Mouse (Mus musculus) heart, embryonic 14.5 days (tissue): ENCODE measurements around the gene Hpdl. TPM values are rescaled to one million over a fixed set of nuclear protein-coding genes. Genes with fewer than 3 reads are reported as not detected.
"Not testable (repeated sequence)": the region's sequence is repeated elsewhere in the genome, so short reads cannot be mapped to it uniquely, and the experiment has no call there.

Experiments used
- ATAC-seq: fragments of 200-750 bp; cut with Nextera tagmentation; 2 replicates; pipeline ENCODE4 v1.8.0; 2017; ENCODE audit warnings: low read depth, moderate TSS enrichment; ENCODE audit not compliant: insufficient number of reproducible peaks, insufficient read depth, low FRiP score
- H3K27ac ChIP-seq, 2 experiments: fragments of 200-500 bp in 1 of 2; fragments of 300-500 bp in 1 of 2; sonication (generic) in 1 of 2; replicated peaks in 1 of 2; 2 replicates each; pipeline ENCODE4 v1.5.1; 2012 to 2014; ENCODE audit warnings: low read depth in 2 of 2, low read length in 2 of 2, control low read depth in 1 of 2, mild to moderate bottlenecking in 1 of 2, mixed read lengths in 1 of 2; ENCODE audit not compliant: control insufficient read depth in 1 of 2, insufficient read depth in 1 of 2
- H3K27me3 ChIP-seq: fragments of 300-500 bp; sonication (generic); 2 replicates; pipeline ENCODE4 v1.6.1; 2014; ENCODE audit warnings: mild to moderate bottlenecking, low read length, control low read depth; ENCODE audit not compliant: control insufficient read depth, insufficient read depth
- H3K36me3 ChIP-seq: fragments of 300-500 bp; sonication (generic); 2 replicates; pipeline ENCODE4 v1.6.1; 2014; ENCODE audit warnings: mild to moderate bottlenecking, control low read depth, low read length, mixed read lengths; ENCODE audit not compliant: control insufficient read depth, insufficient read depth
- H3K4me1 ChIP-seq, 2 experiments: fragments of 200-500 bp in 1 of 2; fragments of 300-500 bp in 1 of 2; sonication (generic) in 1 of 2; 2 replicates each; pipeline ENCODE4 v1.6.1; 2012 to 2014; ENCODE audit warnings: low read length in 2 of 2, control low read depth in 1 of 2, mixed read lengths in 1 of 2; ENCODE audit not compliant: control insufficient read depth in 2 of 2, insufficient read depth in 2 of 2
- H3K4me2 ChIP-seq: fragments of 300-500 bp; sonication (generic); 2 replicates; pipeline ENCODE4 v1.6.1; 2014; ENCODE audit warnings: mild to moderate bottlenecking, low read length
- H3K4me3 ChIP-seq, 2 experiments: fragments of 200-500 bp in 1 of 2; fragments of 300-500 bp in 1 of 2; sonication (generic) in 1 of 2; 2 replicates each; pipeline ENCODE4 v1.5.1; 2012 to 2014; ENCODE audit warnings: low read length in 2 of 2, mild to moderate bottlenecking in 2 of 2, control low read depth in 1 of 2, low read depth in 1 of 2, moderate library complexity in 1 of 2; ENCODE audit not compliant: control insufficient read depth in 1 of 2, insufficient read depth in 1 of 2
- H3K9ac ChIP-seq: fragments of 300-500 bp; sonication (generic); 2 replicates; pipeline ENCODE4 v1.6.1; 2014; ENCODE audit warnings: mild to moderate bottlenecking, low read length
- H3K9me3 ChIP-seq: fragments of 300-500 bp; sonication (generic); 2 replicates; pipeline ENCODE4 v1.6.1; 2016; ENCODE audit warnings: low read length, control low read depth; ENCODE audit not compliant: control insufficient read depth
- WGBS: fragments of 180-500 bp; shearing (Covaris S2); extraction: QIAGEN DNeasy Blood & Tissue Kit; methylation state at CpG from one replicate; pipeline ENCODE4 v1.1.7; 2014; 5-methylcytosine and 5-hydroxymethylcytosine counted together
- polyA plus RNA-seq: library from polyadenylated mRNA; unstranded; fragments of >200 nt; fragmentation: Nextera tagmentation; extraction: Ambion mirVana; gene quantifications from 2 replicates; pipeline ENCODE4 v1.2.1, GENCODE M21; 2014

Hpdl gene
- polyA plus RNA-seq, 1 experiment from 2014 or later = 0.43 TPM

- Histone ChIP-seq H3K4me1 (no peaks in the 10 kb centered on the region), H3K27me3 (peaks cover 10% of the 10 kb centered on the region), H3K9ac (no peak overlapping the region), H3K27ac (no peak overlapping the region), H3K9me3 (no peaks in the 10 kb centered on the region), H3K4me2 (no peak overlapping the region), H3K4me3 (no peak overlapping the region), H3K36me3 (no peaks in the 10 kb centered on the region)
- WGBS = 80% methylated on average over 6 of the region's 6 CpGs
- no peak for ATAC-seq
These were observed 19.3 kb upstream of the Hpdl start for GRCm38 (mm10) chr4:116840841-116841240.

GRCm38 (mm10) chr4:116840096-116840495 is 18.6 kb upstream of the Hpdl start:
- not testable (repeated sequence) for ATAC-seq, H3K36me3 ChIP-seq, H3K4me1 ChIP-seq, H3K9ac ChIP-seq, H3K27ac ChIP-seq, H3K9me3 ChIP-seq
- peak overlapping the region; percentile 24 to 31 for H3K4me3 ChIP-seq
- H3K27me3 ChIP-seq = peaks cover 10% of the 10 kb centered on the region
- peak overlapping the region; percentile 53 for H3K4me2 ChIP-seq
- WGBS = 10% methylated on average over 20 of the region's 29 CpGs

DNA sequence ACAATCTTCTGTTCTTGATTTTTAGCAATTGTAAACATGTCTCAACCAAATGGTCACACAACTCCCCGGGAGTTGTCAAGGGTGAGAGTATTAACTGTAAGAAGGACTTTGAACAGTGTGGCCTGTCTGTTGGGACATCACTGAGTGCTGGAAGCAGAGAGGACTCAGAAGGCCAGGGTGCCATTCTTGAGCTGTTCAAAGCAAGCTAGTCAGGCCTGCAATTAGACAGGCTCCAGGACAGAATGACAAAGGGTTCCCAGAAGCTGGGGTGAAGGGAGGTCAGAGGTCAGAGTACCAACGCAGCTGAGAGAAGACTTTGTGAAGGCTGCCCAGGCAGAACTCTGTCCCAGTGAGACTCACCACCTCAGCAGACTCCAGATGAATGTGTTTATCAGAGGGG is 17.5 kb upstream of the Hpdl start:
- peaks cover 10% of the 10 kb centered on the region for H3K27me3 ChIP-seq
- no peaks in the 10 kb centered on the region for H3K9me3 ChIP-seq
- no peak for ATAC-seq
- WGBS = 64% methylated on average over 2 of the region's 2 CpGs
- no peaks in the 10 kb centered on the region for H3K4me1 ChIP-seq
- no peaks in the 10 kb centered on the region for H3K36me3 ChIP-seq
- no peak overlapping the region for H3K9ac ChIP-seq
- H3K27ac ChIP-seq = no peak overlapping the region
- no peak overlapping the region for H3K4me3 ChIP-seq
- no peak overlapping the region for H3K4me2 ChIP-seq

- Histone ChIP-seq H3K4me2 (no peak overlapping the region), H3K4me1 (peaks cover 2 to 7% of the 10 kb centered on the region in 2 experiments; a peak in 2 of 4 replicates), H3K36me3 (no peaks in the 10 kb centered on the region), H3K4me3 (no peak overlapping the region), H3K27me3 (no peaks in the 10 kb centered on the region), H3K9ac (no peak overlapping the region), H3K27ac (no peak overlapping the region), H3K9me3 (no peaks in the 10 kb centered on the region)
- ATAC-seq = no peak
- WGBS = 42% methylated on average over 6 of the region's 6 CpGs
These were observed 8.5 kb upstream of the Hpdl start for GRCm38 (mm10) chr4:116830070-116830368.

DNA sequence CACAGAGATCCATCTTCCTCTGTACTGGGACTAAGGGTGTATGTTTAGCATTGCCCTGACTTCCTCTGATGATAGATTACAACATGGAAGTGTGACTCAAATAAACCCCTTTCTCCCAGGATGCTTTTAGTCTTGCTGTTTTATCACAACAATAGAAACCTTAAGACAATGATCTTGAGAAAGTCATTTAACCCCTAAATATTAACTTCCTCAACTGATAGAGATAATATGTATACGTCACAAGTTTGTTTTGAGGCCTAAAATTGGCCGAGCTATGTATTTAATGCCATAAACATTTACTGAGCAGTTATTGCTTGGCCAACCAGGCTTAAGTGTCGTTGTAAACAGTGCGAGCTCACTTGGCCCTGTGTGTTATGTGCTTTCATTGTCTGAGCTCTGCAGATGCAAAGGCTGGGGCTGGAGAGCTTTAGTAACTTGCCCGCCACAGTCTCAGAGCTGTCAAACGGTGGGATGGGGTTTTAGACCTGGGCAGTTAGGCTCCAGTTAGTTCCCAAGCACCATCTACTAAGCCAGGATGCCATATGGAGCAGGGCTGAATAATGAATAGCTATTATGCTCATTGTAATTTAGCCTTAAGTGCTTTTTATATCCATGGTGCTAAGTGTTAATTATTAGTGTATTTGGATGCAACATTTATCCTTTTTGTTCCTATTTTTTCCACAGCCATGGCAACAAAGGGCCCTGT is 8.0 kb upstream of the Hpdl start:
- 67% methylated on average over 6 of the region's 6 CpGs for WGBS
- ATAC-seq = no peak
- no peak overlapping the region for H3K27ac ChIP-seq

GRCm38 (mm10) chr4:116827819-116828218 is 6.3 kb upstream of the Hpdl start:
- H3K4me1 ChIP-seq = peaks cover 3 to 7% of the 10 kb centered on the region in 2 experiments; a peak in 2 of 4 replicates
- H3K4me3 ChIP-seq = no peak overlapping the region
- no peaks in the 10 kb centered on the region for H3K27me3 ChIP-seq
- no peaks in the 10 kb centered on the region for H3K9me3 ChIP-seq
- H3K9ac ChIP-seq = no peak overlapping the region
- WGBS = under 1% methylated on average over 4 of the region's 4 CpGs
- no peak overlapping the region for H3K4me2 ChIP-seq
- no peak overlapping the region for H3K27ac ChIP-seq
- H3K36me3 ChIP-seq = no peaks in the 10 kb centered on the region
- ATAC-seq = no peak

More for the DNA sequence above, 8.0 kb upstream of the Hpdl start:
- no peak overlapping the region for H3K4me3 ChIP-seq
- no peaks in the 10 kb centered on the region for H3K36me3 ChIP-seq
- H3K4me1 ChIP-seq = peaks cover 3 to 7% of the 10 kb centered on the region in 2 experiments; a peak in 2 of 4 replicates
- no peak overlapping the region for H3K4me2 ChIP-seq
- no peaks in the 10 kb centered on the region for H3K9me3 ChIP-seq
- no peak overlapping the region for H3K9ac ChIP-seq
- H3K27me3 ChIP-seq = no peaks in the 10 kb centered on the region

DNA sequence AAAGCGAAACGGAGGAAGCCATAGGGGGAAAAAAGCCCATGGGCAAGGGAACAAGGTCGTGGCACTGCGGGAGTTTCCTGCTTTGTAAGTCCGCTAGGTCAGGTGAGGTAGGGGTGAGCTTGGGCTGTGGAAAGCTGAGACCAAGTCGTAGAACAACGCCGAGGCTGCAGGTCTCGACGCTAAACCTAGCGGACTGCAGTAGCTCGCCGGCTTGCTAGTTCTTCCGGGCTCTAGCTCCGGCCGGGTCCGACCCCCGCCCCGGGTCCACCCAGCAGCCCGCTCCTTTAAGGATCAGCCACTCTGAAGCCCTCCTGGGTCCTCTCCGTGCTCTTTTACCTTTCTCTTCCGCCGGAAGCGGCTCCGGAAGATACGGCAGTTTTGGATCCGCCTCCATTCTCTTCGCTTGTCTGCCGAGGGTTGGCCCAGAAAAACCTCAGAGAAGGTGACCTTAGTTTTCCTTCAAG is 3.1 kb upstream of the Hpdl start:
- Histone ChIP-seq H3K4me3 (peak overlapping the region; percentile 55 to 63), H3K27ac (peak overlapping the region; percentile 81 to 82), H3K9me3 (no peaks in the 10 kb centered on the region), H3K4me1 (peaks cover 7 to 15% of the 10 kb centered on the region in 2 experiments; a peak in 2 of 4 replicates), H3K4me2 (peak overlapping the region; percentile 83), H3K27me3 (0 out of 2 replicates have a peak, but pooled peaks cover 11% of the 10 kb centered on the region), H3K36me3 (no peaks in the 10 kb centered on the region), H3K9ac (peak overlapping the region; percentile 83)
- ATAC-seq = no peak
- 2% methylated on average over 29 of the region's 29 CpGs for WGBS
